Mouse (Mus musculus) CH12.LX (cell line): ENCODE data around the gene Aspg. TPM values are rescaled to one million over a fixed set of nuclear protein-coding genes. Genes with fewer than 3 reads are reported as not detected.

Experiments
- DNase-seq: peaks from one replicate; pipeline ENCODE4 v3.0.0-alpha.2; 2013; ENCODE audit errors: extremely low read depth
- H3K27ac ChIP-seq: 2 replicates; pipeline ENCODE4 v1.5.1; 2012; ENCODE audit warnings: low read depth, mild to moderate bottlenecking, control low read depth, moderate library complexity; ENCODE audit not compliant: insufficient read depth
- H3K27me3 ChIP-seq: replicated peaks from 2 replicates; pipeline ENCODE3; 2012; ENCODE audit warnings: inconsistent platforms
- H3K36me3 ChIP-seq, 2 experiments: replicated peaks in 1 of 2; 2 replicates each; pipeline versions ENCODE3 to v1.6.1; 2012; ENCODE audit warnings: inconsistent platforms in 1 of 2, low read length in 1 of 2, mild to moderate bottlenecking in 1 of 2, mixed read lengths in 1 of 2, moderate library complexity in 1 of 2; ENCODE audit not compliant: control insufficient read depth in 1 of 2, insufficient read depth in 1 of 2
- H3K4me1 ChIP-seq, 2 experiments: 2 replicates each; pipeline ENCODE4 v1.6.1; 2012; ENCODE audit warnings: inconsistent platforms in 1 of 2, moderate library complexity in 1 of 2; ENCODE audit not compliant: insufficient read depth in 2 of 2, control insufficient read depth in 1 of 2
- H3K4me2 ChIP-seq: 2 replicates; pipeline ENCODE4 v1.6.1; 2012; ENCODE audit warnings: low read depth, mild to moderate bottlenecking, control low read depth; ENCODE audit not compliant: poor library complexity, insufficient read depth, severe bottlenecking
- H3K4me3 ChIP-seq, 3 experiments: fragments of 150-350 bp in 1 of 3; sonication (generic) in 1 of 3; replicated peaks in 1 of 3; 2 replicates each; pipeline versions ENCODE3 to v1.5.1; 2011 to 2012; ENCODE audit warnings: low read depth in 2 of 3, low read length in 2 of 3, mild to moderate bottlenecking in 2 of 3, moderate library complexity in 2 of 3, control low read depth in 1 of 3, improper control_type of control experiment in 1 of 3, inconsistent platforms in 1 of 3, mixed read lengths in 1 of 3; ENCODE audit not compliant: poor library complexity in 1 of 3
- H3K79me2 ChIP-seq: replicated peaks from 2 replicates; pipeline ENCODE4 v1.6.1; 2012; ENCODE audit warnings: mild to moderate bottlenecking, moderate library complexity; ENCODE audit not compliant: control insufficient read depth, poor library complexity, insufficient read depth, severe bottlenecking; ENCODE audit errors: extremely low read depth
- H3K9ac ChIP-seq: 2 replicates; pipeline ENCODE4 v1.6.1; 2012; ENCODE audit warnings: low read depth, mild to moderate bottlenecking, control low read depth, moderate library complexity; ENCODE audit not compliant: insufficient read depth
- H3K9me3 ChIP-seq: replicated peaks from 2 replicates; pipeline ENCODE3; 2012; ENCODE audit warnings: low read length, inconsistent platforms, mixed read lengths
- CHD1 ChIP-seq: IDR thresholded peaks from 2 replicates; pipeline ENCODE4 v1.6.1; 2012; ENCODE audit warnings: low read depth, low read length, improper control_type of control experiment, inconsistent platforms
- CHD2 ChIP-seq: IDR thresholded peaks from 2 replicates; pipeline ENCODE4 v1.6.1; 2011; ENCODE audit warnings: low read length, improper control_type of control experiment
- CTCF ChIP-seq, 2 experiments: IDR thresholded peaks in 1 of 2; conservative IDR thresholded peaks in 1 of 2; 2 replicates each; pipeline ENCODE4 v1.5.1; 2011 to 2012; ENCODE audit warnings: low read depth in 2 of 2, low read length in 2 of 2, improper control_type of control experiment in 1 of 2, inconsistent platforms in 1 of 2, mild to moderate bottlenecking in 1 of 2, moderate library complexity in 1 of 2
- EP300 ChIP-seq: IDR thresholded peaks from 2 replicates; pipeline ENCODE4 v1.6.1; 2011; ENCODE audit warnings: low read length, improper control_type of control experiment
- GABPA ChIP-seq: IDR thresholded peaks from 2 replicates; pipeline ENCODE4 v1.6.1; 2012; ENCODE audit warnings: low read depth, low read length, improper control_type of control experiment, inconsistent platforms; ENCODE audit not compliant: insufficient replicate concordance
- HCFC1 ChIP-seq: IDR thresholded peaks from 2 replicates; pipeline ENCODE4 v1.6.1; 2012; ENCODE audit warnings: low read depth, mild to moderate bottlenecking, inconsistent platforms, low read length, improper control_type of control experiment
- IRF4 ChIP-seq: IDR thresholded peaks from 2 replicates; pipeline ENCODE4 v1.6.1; 2014; ENCODE audit warnings: low read depth, mild to moderate bottlenecking, inconsistent platforms, low read length, improper control_type of control experiment
- JUND ChIP-seq: conservative IDR thresholded peaks from 2 replicates; pipeline ENCODE4 v1.6.1; 2011; ENCODE audit warnings: low read depth, low read length, improper control_type of control experiment
- MAZ ChIP-seq: IDR thresholded peaks from 2 replicates; pipeline ENCODE4 v1.6.1; 2012; ENCODE audit warnings: low read depth, mild to moderate bottlenecking, inconsistent platforms, low read length, improper control_type of control experiment, moderate library complexity
- MEF2A ChIP-seq: IDR thresholded peaks from 2 replicates; pipeline ENCODE4 v1.6.1; 2014; ENCODE audit warnings: low read depth, mild to moderate bottlenecking, inconsistent platforms, low read length, improper control_type of control experiment, borderline replicate concordance
- MYC ChIP-seq: IDR thresholded peaks from 2 replicates; pipeline ENCODE4 v1.6.1; 2011; ENCODE audit warnings: low read depth, mild to moderate bottlenecking, improper control_type of control experiment, low read length
- NELFE ChIP-seq: IDR thresholded peaks from 2 replicates; pipeline ENCODE4 v1.6.1; 2011; ENCODE audit warnings: low read depth, low read length, improper control_type of control experiment
- RAD21 ChIP-seq: IDR thresholded peaks from 2 replicates; pipeline ENCODE4 v1.6.1; 2011; ENCODE audit warnings: low read depth, mild to moderate bottlenecking, low read length, improper control_type of control experiment, moderate library complexity
- SIN3A ChIP-seq: IDR thresholded peaks from 2 replicates; pipeline ENCODE4 v1.6.1; 2012; ENCODE audit warnings: low read length, improper control_type of control experiment, inconsistent platforms
- SMC3 ChIP-seq: IDR thresholded peaks from 2 replicates; pipeline ENCODE4 v1.6.1; 2011; ENCODE audit warnings: low read depth, low read length, improper control_type of control experiment
- TBP ChIP-seq: conservative IDR thresholded peaks from 2 replicates; pipeline ENCODE4 v1.6.1; 2011; ENCODE audit warnings: low read depth, low read length, improper control_type of control experiment
- TCF12 ChIP-seq: IDR thresholded peaks from 2 replicates; pipeline ENCODE4 v1.6.1; 2014; ENCODE audit warnings: low read depth, mild to moderate bottlenecking, inconsistent platforms, low read length, improper control_type of control experiment
- USF1 ChIP-seq: IDR thresholded peaks from 2 replicates; pipeline ENCODE4 v1.6.1; 2014; ENCODE audit warnings: low read depth, mild to moderate bottlenecking, inconsistent platforms, low read length, improper control_type of control experiment
- USF2 ChIP-seq: conservative IDR thresholded peaks from 2 replicates; pipeline ENCODE4 v1.6.1; 2011; ENCODE audit warnings: low read depth, low read length, improper control_type of control experiment
- ZC3H11A ChIP-seq: IDR thresholded peaks from 2 replicates; pipeline ENCODE4 v1.6.1; 2012; ENCODE audit warnings: low read depth, mild to moderate bottlenecking, inconsistent platforms, low read length, improper control_type of control experiment
- ZNF384 ChIP-seq: IDR thresholded peaks from 2 replicates; pipeline ENCODE4 v1.6.1; 2012; ENCODE audit warnings: low read depth, low read length, improper control_type of control experiment, inconsistent platforms
- dilution Hi-C: fragments of 300-500 bp; cut with MboI; formaldehyde crosslinking; loops from 2 replicates; pipeline ENCODE4 v1.14.3; 2020; ENCODE audit warnings: low sequenced_read_pairs; ENCODE audit not compliant: extremely low pct_unique_long_range_greater_than_20kb, extremely low pct_ligation_motif_present
- in situ Hi-C: fragments of 300-500 bp; cut with MboI; formaldehyde crosslinking; loops from 3 replicates; pipeline ENCODE4 v1.14.3; 2019; ENCODE audit warnings: low sequenced_read_pairs, low pct_ligation_motif_present, low pct_unique_long_range_greater_than_20kb, mixed read lengths
- polyA plus RNA-seq: library from polyadenylated mRNA; unstranded; fragments of >175 nt; gene quantifications from 2 replicates; pipeline ENCODE4 v1.2.1, GENCODE M21; 2012; ENCODE audit warnings: low read depth; ENCODE audit not compliant: insufficient read length
- total RNA-seq, 2 experiments: library from RNA; depleted of rRNA; stranded (reverse); fragments of 300-350 nt in 1 of 2; fragments of >200 nt in 1 of 2; gene quantifications; 2 replicates each; pipeline ENCODE4 v1.2.3; 2012 to 2014

Aspg gene
- total and polyA plus RNA-seq, 3 experiments: not detected

- H3K9me3 ChIP-seq: peaks cover 8% of the 10 kb centered on the region
- no peak overlapping the region for H3K4me2 ChIP-seq
- no peak overlapping the region for H3K4me3 ChIP-seq
- dilution Hi-C loops: no loop called here
- DNase-seq: no peak
- no peak overlapping the region for H3K9ac ChIP-seq
- H3K4me1 ChIP-seq: no peaks in the 10 kb centered on the region
- no peak overlapping the region for H3K27ac ChIP-seq
- in situ Hi-C loops: no loop called here
- peaks cover 67% of the 10 kb centered on the region for H3K27me3 ChIP-seq
- TF ChIP-seq SMC3 (no peak), ZC3H11A (no peak), SIN3A (no peak), USF2 (no peak), TCF12 (no peak), ZNF384 (no peak), MAZ (no peak), CTCF (conservative IDR thresholded peaks at IDR 0.05 in 1 of 2, IDR thresholded peaks at IDR 0.05 in 1 of 2; ENCODE audit: low read depth in 2 of 2, low read length in 2 of 2) (no peak), MYC (no peak), CHD2 (no peak), USF1 (no peak), GABPA (no peak), HCFC1 (no peak), IRF4 (no peak), CHD1 (no peak), TBP (no peak)
- H3K79me2 ChIP-seq: no peaks in the 10 kb centered on the region
- H3K36me3 ChIP-seq: no peaks in the 10 kb centered on the region
These were observed 17.7 kb upstream of the Aspg start for GRCm38 (mm10) chr12:112088609-112089324.

GRCm38 (mm10) chr12:112091054-112091453, 15.4 kb upstream of the Aspg start:
- no peak overlapping the region for H3K27ac ChIP-seq
- no peaks in the 10 kb centered on the region for H3K36me3 ChIP-seq
- H3K4me2 ChIP-seq: no peak overlapping the region
- dilution Hi-C loops (no loop called here), in situ Hi-C loops (no loop called here)
- DNase-seq: peak; percentile 41
- no peak overlapping the region for H3K4me3 ChIP-seq
- H3K9me3 ChIP-seq: peaks cover 3% of the 10 kb centered on the region
- H3K27me3 ChIP-seq: peaks cover 68% of the 10 kb centered on the region
- TF ChIP-seq EP300: no peak
- no peak for TF ChIP-seq IRF4
- TF ChIP-seq MYC: no peak
- TF ChIP-seq NELFE: no peak
- peak; percentile 75 for TF ChIP-seq RAD21
- no peak for TF ChIP-seq JUND
- TF ChIP-seq CTCF (conservative IDR thresholded peaks at IDR 0.05 in 1 of 2, IDR thresholded peaks at IDR 0.05 in 1 of 2; ENCODE audit: low read depth in 2 of 2, low read length in 2 of 2): peak; percentile 55 to 82
- no peak for TF ChIP-seq ZNF384
- TF ChIP-seq MEF2A: no peak
- peak; percentile 60 for TF ChIP-seq SMC3
- no peaks in the 10 kb centered on the region for H3K79me2 ChIP-seq
- H3K4me1 ChIP-seq: no peaks in the 10 kb centered on the region
- H3K9ac ChIP-seq: no peak overlapping the region
